ENCODE assay signal across 12 mouse cellular contexts in genomic region chr17:66409070-66409605, GRCm38 (mm10).
"Had no signal": no experiment of that assay in that cellular context is flagged by ENCODE, and none has a peak within 500 bp of the region (broad histone marks: within the 10 kb centered on the region; RNA-seq: fewer than 3 reads in every experiment).

No protein-coding gene starts in this region.

- H3K9me3 ChIP-seq: limb, embryonic 15.5 days; liver, embryonic 12.5 days; midbrain, embryonic 15.5 days; neural tube, embryonic 13.5 days had no signal

- H3K4me3 ChIP-seq: limb, embryonic 15.5 days; liver, embryonic 12.5 days; midbrain, embryonic 15.5 days; neural tube, embryonic 13.5 days had no signal

- H3K9ac ChIP-seq: limb, embryonic 15.5 days; liver, embryonic 12.5 days; midbrain, embryonic 15.5 days; neural tube, embryonic 13.5 days had no signal

- H3K4me2 ChIP-seq: limb, embryonic 15.5 days; liver, embryonic 12.5 days; midbrain, embryonic 15.5 days; neural tube, embryonic 13.5 days had no signal

- ATAC-seq: hindbrain, embryonic 16.5 days; liver, embryonic 12.5 days; midbrain, embryonic 15.5 days had no signal

- H3K36me3 ChIP-seq: limb, embryonic 15.5 days; liver, embryonic 12.5 days; midbrain, embryonic 15.5 days had no signal

- DNase-seq: kidney, adult 11 months; kidney, postnatal 25 days; layer of hippocampus, adult 9-11 months; layer of hippocampus, postnatal 36 days; lung, postnatal 10 days; right cerebral cortex, postnatal 14 days; thymus, postnatal 4 days had no signal

- H3K27ac ChIP-seq: limb, embryonic 15.5 days; liver, embryonic 12.5 days; midbrain, embryonic 15.5 days; neural tube, embryonic 13.5 days had no signal

- H3K27me3 ChIP-seq: limb, embryonic 15.5 days; midbrain, embryonic 15.5 days had no signal
